Mouse (Mus musculus): ENCODE measurements around the gene Htr7.

Gene Htr7

DNA sequence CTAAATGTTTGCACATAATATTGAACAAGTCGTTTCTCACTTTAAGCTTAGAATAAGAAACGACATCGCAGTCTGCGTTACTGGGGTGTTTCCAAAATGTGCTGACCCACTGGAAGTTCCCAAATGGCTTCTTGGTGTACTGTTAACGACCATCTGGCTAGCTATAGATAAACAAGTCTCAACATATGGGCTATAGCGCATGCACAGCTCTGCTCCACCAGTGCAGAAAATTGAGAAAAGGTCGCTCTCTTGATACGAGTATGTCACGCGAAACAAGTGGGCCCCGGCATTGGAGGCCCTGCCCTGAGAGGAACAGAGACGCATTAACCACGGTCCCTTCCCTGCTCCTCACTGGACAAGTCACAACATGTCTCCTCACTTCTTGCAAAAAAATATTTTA, 101.6 kb downstream of the Htr7 start:
- DNase-seq: no peak

DNA sequence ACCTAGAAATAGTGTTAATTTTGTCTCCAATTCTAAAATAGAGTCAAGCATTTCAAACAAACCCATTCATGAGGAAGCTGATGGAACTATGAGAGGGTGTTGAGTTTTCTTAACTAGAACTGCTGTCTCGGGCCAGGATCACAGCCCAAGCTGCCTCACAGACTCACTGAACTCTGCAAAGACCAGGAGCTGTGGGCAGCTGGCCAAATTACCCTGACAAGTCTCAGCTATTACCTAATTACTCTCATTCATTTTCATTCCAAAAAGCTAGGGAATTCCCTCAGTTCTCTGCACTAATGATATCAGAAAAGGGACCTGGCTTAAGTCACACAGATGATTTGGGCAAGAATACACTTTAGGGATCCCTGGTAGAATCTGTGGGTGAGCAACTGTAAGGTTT, 107.4 kb downstream of the Htr7 start:
- DNase-seq: no peak

DNA sequence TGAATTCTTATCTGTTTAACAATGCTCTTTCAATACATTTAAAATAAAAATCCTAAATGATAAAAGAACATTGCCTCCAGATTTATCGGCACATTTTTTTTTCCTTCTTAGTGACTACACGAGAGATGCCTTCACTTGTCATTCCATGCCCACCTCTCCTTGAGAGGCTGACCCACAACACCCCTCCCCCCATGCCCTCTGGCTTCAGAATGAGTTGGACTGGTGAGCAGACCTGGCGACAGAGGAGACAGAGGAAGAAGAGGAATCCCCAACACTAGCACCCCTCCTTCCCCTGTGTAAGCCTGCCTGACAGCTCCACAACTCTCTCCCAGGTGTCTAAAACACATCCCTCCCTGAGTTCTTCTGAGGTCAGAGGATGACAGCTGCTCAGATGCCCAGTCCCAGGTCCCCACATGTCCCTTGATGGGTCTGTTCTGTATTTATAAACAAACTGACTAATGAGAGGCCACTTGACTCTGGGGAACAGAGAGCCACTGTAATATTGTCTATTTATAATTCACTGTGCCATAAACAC, 132.3 kb downstream of the Htr7 start:
- no peak for DNase-seq

DNA sequence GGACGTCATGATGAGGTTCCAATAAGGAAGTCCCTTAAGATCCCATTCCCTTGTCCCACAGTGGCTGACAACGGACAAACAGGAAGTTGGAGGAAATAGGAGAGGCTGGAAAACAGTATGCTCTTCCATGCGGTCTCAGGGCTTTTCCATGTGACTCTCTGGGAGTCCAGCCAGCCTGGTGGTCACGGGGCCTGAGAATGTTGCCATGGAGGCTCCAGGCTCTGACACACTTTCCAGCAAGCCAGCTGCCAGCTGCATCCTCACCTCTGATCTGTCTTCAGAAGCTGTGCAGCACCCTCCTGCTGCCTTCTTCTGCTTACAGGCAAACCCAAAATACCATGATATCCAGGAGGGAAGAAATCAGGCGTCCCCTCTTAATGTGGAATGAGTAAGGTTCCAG, 132.9 kb downstream of the Htr7 start:
- no peak for DNase-seq
